In genomic region chr11:55419678-55420307, GRCm38 (mm10) we compare ENCODE assay signal across 8 mouse cellular contexts. TPM values are rescaled to one million over a fixed set of nuclear protein-coding genes. Genes with fewer than 3 reads are reported as not detected.
DNase-seq lines count a peak whose midpoint lies in the region; ATAC-seq and TF ChIP-seq lines count a peak whose summit lies in the region.

No protein-coding gene starts in this region.

- DNase-seq in adipocyte (ENCODE audit: low spot score): peak; percentile 84
- DNase-seq in gastrocnemius, postnatal 4 days (ENCODE audit: low spot score in 2 of 2): peak; percentile 52 to 79
- DNase-seq in liver, embryonic 13.5 days: no peak
- DNase-seq in spleen, postnatal 36 days (ENCODE audit: low spot score in 2 of 2): no peak
- no peak for DNase-seq in thymus, postnatal 36 days

- peak overlapping the region; percentile 87 for H3K27ac ChIP-seq in cortical plate, adult 2 months (ENCODE audit: insufficient read depth, low read length)
- H3K27ac ChIP-seq in intestine, embryonic 16.5 days (ENCODE audit: low read length): peak overlapping the region; percentile 88
- peak overlapping the region; percentile 43 for H3K27ac ChIP-seq in liver, embryonic 13.5 days
- H3K27ac ChIP-seq in neural tube, embryonic 13.5 days (replicated peaks): peak overlapping the region; percentile 86

- no peaks in the 10 kb centered on the region for H3K36me3 ChIP-seq in intestine, embryonic 16.5 days (ENCODE audit: control insufficient read depth, insufficient read depth, low read length)
- H3K36me3 ChIP-seq in liver, embryonic 13.5 days: no peaks in the 10 kb centered on the region
- no peaks in the 10 kb centered on the region for H3K36me3 ChIP-seq in neural tube, embryonic 13.5 days

- no peak for TF ChIP-seq CTCF in cortical plate, adult 2 months (IDR thresholded peaks at IDR 0.05; ENCODE audit: extremely low read depth, insufficient read depth, low read length)

- 0 out of 2 replicates have a peak, but pooled peaks have one; percentile 33 for TF ChIP-seq POLR2A in cortical plate, adult 2 months (IDR thresholded peaks at IDR 0.05; ENCODE audit: extremely low read depth, insufficient read depth, low read length)

- WGBS in intestine, embryonic 16.5 days: 21% methylated on average over 8 of the region's 9 CpGs
- 29% methylated on average over 9 of the region's 9 CpGs for WGBS in liver, embryonic 13.5 days (ENCODE audit: insufficient replicate concordance)
- WGBS in neural tube, embryonic 13.5 days: 3% methylated on average over 8 of the region's 9 CpGs

- peak; percentile 79 for ATAC-seq in intestine, embryonic 16.5 days
- ATAC-seq in liver, embryonic 13.5 days (ENCODE audit: low read depth): peak; percentile 34; the same call in 1 of the 2 replicates
- peak; percentile 74 for ATAC-seq in neural tube, embryonic 13.5 days (ENCODE audit: low read depth)

- no peaks in the 10 kb centered on the region for H3K27me3 ChIP-seq in intestine, embryonic 16.5 days (replicated peaks; ENCODE audit: control insufficient read depth, insufficient read depth, low read length)
- H3K27me3 ChIP-seq in liver, embryonic 13.5 days: peaks cover 11% of the 10 kb centered on the region; the same call in 1 of the 2 replicates
- no peaks in the 10 kb centered on the region for H3K27me3 ChIP-seq in neural tube, embryonic 13.5 days

- H3K9me3 ChIP-seq in intestine, embryonic 16.5 days (ENCODE audit: control insufficient read depth, low read length): no peaks in the 10 kb centered on the region
- no peaks in the 10 kb centered on the region for H3K9me3 ChIP-seq in liver, embryonic 13.5 days (replicated peaks)
- H3K9me3 ChIP-seq in neural tube, embryonic 13.5 days: no peaks in the 10 kb centered on the region

- peak overlapping the region; percentile 46 for H3K4me3 ChIP-seq in cortical plate, adult 2 months (ENCODE audit: insufficient read depth, low read length)
- H3K4me3 ChIP-seq in intestine, embryonic 16.5 days (ENCODE audit: low read length): peak overlapping the region; percentile 64
- H3K4me3 ChIP-seq in liver, embryonic 13.5 days (replicated peaks): peak overlapping the region; percentile 43
- H3K4me3 ChIP-seq in neural tube, embryonic 13.5 days: peak overlapping the region; percentile 45

- peaks cover 7% of the 10 kb centered on the region for H3K4me1 ChIP-seq in cortical plate, adult 2 months (ENCODE audit: control insufficient read depth, insufficient read depth, low read length)
- peaks cover 39% of the 10 kb centered on the region for H3K4me1 ChIP-seq in intestine, embryonic 16.5 days (ENCODE audit: control insufficient read depth, insufficient read depth, low read length)
- peaks cover 34% of the 10 kb centered on the region for H3K4me1 ChIP-seq in liver, embryonic 13.5 days (replicated peaks)
- peaks cover 52% of the 10 kb centered on the region for H3K4me1 ChIP-seq in neural tube, embryonic 13.5 days (replicated peaks)

- peak overlapping the region; percentile 79 for H3K9ac ChIP-seq in intestine, embryonic 16.5 days (ENCODE audit: low read depth, low read length)
- peak overlapping the region; percentile 54 for H3K9ac ChIP-seq in liver, embryonic 13.5 days
- H3K9ac ChIP-seq in neural tube, embryonic 13.5 days: peak overlapping the region; percentile 72

- peak overlapping the region; percentile 51 for H3K4me2 ChIP-seq in intestine, embryonic 16.5 days (ENCODE audit: low read depth, low read length)
- peak overlapping the region; percentile 55 for H3K4me2 ChIP-seq in liver, embryonic 13.5 days
- H3K4me2 ChIP-seq in neural tube, embryonic 13.5 days: peak overlapping the region; percentile 53

RNA-seq across cellular contexts. Expression of gene Sparc, which starts 3.2 kb away (rescaled TPM):
- polyA plus RNA-seq in cortical plate, adult 2 months (2012; rRNA removed): 351 and 357 TPM in 2 replicates
- total RNA-seq in gastrocnemius, postnatal 4 days (2021): 1,000 to 10,000 TPM; 2,207 to 2,385 TPM
- 1,500 and 1,563 TPM in 2 replicates for polyA plus RNA-seq in intestine, embryonic 16.5 days (2015; fragmentation: Nextera tagmentation; extraction: Ambion mirVana)
- polyA plus RNA-seq in liver, embryonic 13.5 days (2015; fragmentation: Nextera tagmentation; extraction: Ambion mirVana): 150 and 155 TPM in 2 replicates
- 730 and 747 TPM in 2 replicates for polyA plus RNA-seq in neural tube, embryonic 13.5 days (2015; fragmentation: Nextera tagmentation; extraction: Ambion mirVana)

RNA-seq across cellular contexts. Expression of gene Atox1, which starts 41.2 kb away (rescaled TPM):
- 194 and 219 TPM in 2 replicates for polyA plus RNA-seq in cortical plate, adult 2 months (2012; rRNA removed)
- 10 to 100 TPM; 87.6 to 95.6 TPM for total RNA-seq in gastrocnemius, postnatal 4 days (2021)
- 408 and 413 TPM in 2 replicates for polyA plus RNA-seq in intestine, embryonic 16.5 days (2015; fragmentation: Nextera tagmentation; extraction: Ambion mirVana)
- 184 and 205 TPM in 2 replicates for polyA plus RNA-seq in liver, embryonic 13.5 days (2015; fragmentation: Nextera tagmentation; extraction: Ambion mirVana)
- 281 and 343 TPM in 2 replicates for polyA plus RNA-seq in neural tube, embryonic 13.5 days (2015; fragmentation: Nextera tagmentation; extraction: Ambion mirVana)

RNA-seq across cellular contexts. Expression of gene G3bp1, which starts 49.7 kb away (rescaled TPM):
- 23.5 and 23.7 TPM in 2 replicates for polyA plus RNA-seq in cortical plate, adult 2 months (2012; rRNA removed)
- total RNA-seq in gastrocnemius, postnatal 4 days (2021): 10 to 100 TPM; 77.3 TPM
- 137 and 153 TPM in 2 replicates for polyA plus RNA-seq in intestine, embryonic 16.5 days (2015; fragmentation: Nextera tagmentation; extraction: Ambion mirVana)
- 96.5 and 114 TPM in 2 replicates for polyA plus RNA-seq in liver, embryonic 13.5 days (2015; fragmentation: Nextera tagmentation; extraction: Ambion mirVana)
- 111 and 119 TPM in 2 replicates for polyA plus RNA-seq in neural tube, embryonic 13.5 days (2015; fragmentation: Nextera tagmentation; extraction: Ambion mirVana)

Comparison
In these comparisons a context has a peak if more than half of its experiments do, and no peak if none do; other contexts are left out.
1. DNase-seq: peak in adipocyte (single experiment) and gastrocnemius, postnatal 4 days (2 of 2); none in liver, embryonic 13.5 days (single experiment), spleen, postnatal 36 days (0 of 2) and thymus, postnatal 36 days (0 of 2).
2. Peak in every context shown above with its lines, with median percentiles within 50 percentile points of each other: H3K27ac ChIP-seq, H3K4me3 ChIP-seq, ATAC-seq, H3K4me2 ChIP-seq and H3K9ac ChIP-seq.